Mouse (Mus musculus): ENCODE measurements around the gene Ptcd2.
"Not testable (repeated sequence)": the region's sequence is repeated elsewhere in the genome, so short reads cannot be mapped to it uniquely, and the experiment has no call there.

The Ptcd2 gene

DNA sequence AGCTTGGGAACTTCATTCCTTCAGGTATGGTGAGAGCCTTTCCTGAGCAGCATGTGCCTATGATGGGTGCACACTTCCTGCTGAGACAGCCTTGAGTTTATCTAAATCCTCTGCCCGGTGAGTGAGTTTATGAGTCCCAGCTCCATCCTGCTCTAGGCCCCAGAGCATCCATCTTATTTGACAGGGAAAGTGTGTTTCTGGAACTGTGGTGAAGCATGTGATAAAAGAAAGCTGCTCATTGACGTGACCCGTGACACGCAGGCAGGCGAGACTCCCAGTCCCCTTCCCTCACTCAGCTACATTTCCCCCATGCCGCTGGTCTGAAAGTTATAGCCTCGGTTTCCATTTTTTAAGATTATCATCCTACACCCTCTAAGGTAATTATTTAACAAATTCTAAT lies 11.4 kb upstream of the Ptcd2 start:
- no peak for DNase-seq (ENCODE audit: low spot score)

DNA sequence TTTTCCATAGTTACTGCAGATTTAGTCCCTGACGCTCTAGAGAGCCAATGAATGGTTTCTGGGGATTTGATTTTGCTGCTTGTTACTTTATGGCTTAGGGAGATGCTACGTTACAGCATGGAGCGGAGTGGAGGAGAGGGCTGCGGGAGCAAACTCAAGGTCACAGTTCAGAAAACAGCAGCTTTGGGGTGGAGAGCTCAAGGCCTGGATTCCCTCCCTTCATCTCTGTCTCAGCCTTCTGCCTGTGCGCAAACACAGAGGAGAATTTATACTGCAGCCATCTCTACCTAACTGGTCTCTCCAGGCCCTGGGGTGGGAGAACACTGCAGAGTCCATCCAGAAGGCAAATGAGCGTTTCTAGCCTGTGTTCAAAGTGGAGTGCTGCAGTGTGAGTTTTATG lies 10.6 kb upstream of the Ptcd2 start:
- no peak for DNase-seq (ENCODE audit: low spot score)

DNA sequence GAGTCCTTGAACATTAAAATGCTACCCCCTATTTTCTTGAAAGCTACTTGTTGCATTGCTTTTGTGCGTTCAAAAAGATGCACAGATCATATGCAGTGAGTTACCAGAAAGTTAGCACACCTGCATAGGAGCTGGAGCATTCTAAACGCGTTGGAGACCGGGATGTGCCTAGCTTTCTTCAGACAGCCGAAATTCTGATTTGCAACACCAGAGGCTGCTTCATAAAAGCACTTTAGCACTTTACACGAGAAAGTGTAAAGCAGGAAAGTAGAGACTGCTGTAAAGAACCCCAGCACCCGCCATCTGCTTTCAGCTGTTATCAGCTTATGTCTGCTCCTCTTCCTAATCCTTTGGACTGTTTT lies 9.0 kb upstream of the Ptcd2 start:
- no peak for DNase-seq (ENCODE audit: low spot score)

DNA sequence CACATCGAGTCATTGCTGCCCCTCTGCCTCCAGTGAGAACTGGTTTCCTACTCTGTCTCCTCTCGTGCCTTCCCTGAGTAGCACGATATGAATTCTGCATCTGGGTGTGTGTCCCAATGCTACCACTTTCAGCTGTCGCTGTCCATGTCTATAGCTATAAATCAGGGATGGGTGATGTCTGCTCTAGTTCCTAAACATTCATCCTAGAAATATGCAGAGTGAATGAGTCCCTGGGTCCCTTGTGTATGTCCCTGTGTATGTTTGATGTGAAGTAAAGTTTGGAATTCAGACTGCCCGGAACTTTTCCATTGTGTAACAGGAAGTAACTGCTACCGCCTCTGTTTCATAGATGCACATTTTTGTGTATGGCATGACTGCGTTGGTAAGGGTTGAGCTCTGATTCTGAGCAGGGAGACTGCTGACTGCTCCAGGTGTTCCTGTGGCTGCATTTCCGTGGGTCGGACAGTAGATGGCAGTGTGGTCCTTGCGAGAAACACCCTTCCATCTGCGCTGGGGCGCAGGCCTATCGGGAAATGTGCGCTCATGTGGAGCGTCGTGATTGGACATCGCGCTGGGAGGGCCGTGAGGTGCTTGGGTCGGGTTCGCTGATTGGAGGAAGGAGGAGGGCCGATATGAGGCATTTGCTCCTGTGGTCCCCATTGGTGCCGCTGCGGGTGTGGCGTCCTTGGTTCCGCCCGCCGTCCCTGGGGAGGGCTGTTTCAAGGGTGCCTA lies 8.4 kb upstream of the Ptcd2 start:
- DNase-seq (ENCODE audit: low spot score): peak; percentile 91

DNA sequence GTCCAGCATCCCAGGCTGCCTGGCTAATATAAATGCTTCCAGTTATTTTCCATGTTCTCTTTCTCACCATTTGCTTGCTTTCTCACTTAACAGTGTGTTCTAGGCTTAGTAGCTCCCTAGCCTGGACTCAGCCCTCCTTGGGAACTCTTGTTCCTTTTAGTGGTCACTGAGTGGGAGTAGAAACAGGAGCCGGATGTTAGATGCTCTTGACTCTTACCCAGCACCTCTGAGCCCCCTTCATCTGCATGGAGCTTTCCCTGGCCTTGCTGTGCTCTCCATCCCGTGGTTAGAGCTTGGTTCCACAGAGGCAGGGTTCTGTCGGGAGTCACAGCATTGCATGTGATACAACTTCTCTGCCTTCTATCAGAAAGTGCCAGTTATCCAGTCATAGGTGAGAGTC lies 7.1 kb upstream of the Ptcd2 start:
- no peak for DNase-seq (ENCODE audit: low spot score)

DNA sequence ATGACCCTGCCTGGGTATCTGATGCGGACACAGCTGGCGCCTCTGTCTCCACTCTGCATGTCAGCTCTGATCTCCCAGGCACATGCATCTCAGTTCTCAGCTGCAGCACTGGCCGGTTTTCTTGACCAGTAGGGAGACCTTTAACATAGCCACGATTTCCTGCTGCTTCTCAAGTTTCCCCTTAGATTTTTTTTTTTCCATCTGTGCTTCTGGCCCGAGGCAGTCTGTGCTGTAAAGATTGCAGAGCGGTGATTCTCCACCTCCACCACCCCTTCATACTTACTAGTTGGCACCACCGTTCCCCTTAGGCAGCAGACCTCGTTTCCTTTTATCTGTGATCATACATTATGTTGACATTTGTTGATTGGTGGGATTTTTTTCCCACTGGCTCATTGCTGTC lies 6.7 kb upstream of the Ptcd2 start:
- no peak for DNase-seq (ENCODE audit: low spot score)

DNA sequence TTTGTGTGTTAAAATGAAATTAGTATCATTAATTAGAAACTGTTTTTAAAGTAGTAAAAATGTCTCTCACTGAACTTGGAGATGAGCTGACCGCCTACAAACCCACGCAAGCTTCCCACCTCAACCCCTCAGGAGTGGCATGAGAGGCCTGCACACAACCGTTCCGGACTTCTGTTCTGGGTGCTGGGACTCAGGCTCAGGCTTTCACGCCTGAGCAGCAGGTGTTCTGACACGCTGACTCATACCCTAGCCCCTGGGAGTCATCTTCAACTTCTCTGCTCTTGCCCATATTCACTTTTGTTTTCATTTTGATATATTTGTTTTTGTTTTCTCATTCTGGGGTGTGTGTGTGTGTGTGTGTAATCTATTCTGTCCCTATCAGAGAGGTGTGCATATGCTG lies 5.5 kb upstream of the Ptcd2 start:
- DNase-seq (ENCODE audit: low spot score): no peak

DNA sequence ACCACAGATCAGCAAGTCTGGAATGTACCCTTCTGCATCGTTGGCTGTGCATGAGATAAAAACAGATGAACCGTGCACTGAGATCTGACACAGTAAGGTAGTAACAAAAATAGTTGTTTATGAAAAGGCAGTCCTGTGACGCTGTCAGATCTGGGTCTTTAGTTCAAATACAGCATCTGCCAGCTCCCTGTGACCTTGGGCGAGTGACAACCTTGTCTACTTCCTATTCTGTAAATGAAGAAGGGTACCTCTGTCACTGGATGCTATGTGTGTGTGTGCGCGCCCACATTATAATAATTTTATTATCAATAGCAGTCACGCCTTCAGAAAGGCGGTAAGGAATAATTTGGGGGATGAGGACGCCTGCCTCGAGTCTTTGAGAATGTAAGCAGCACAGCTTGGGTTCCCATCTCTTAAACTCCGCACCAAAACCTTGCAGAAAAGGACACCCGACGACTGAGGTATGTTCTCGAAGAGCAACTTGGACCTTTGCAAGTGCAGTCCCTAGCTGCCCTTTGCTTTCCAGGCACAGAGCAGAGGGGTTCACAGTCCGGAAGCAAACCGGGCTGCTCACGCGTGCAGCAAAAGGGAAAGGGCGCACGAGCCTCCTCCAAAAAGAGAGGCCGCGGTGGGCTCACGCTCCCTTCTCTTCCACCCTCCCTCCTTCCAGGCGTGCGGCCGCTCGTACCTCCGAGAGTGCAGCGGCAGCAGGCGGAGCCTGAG lies 468 bp downstream of the Ptcd2 start:
- no peak for DNase-seq (ENCODE audit: low spot score)

DNA sequence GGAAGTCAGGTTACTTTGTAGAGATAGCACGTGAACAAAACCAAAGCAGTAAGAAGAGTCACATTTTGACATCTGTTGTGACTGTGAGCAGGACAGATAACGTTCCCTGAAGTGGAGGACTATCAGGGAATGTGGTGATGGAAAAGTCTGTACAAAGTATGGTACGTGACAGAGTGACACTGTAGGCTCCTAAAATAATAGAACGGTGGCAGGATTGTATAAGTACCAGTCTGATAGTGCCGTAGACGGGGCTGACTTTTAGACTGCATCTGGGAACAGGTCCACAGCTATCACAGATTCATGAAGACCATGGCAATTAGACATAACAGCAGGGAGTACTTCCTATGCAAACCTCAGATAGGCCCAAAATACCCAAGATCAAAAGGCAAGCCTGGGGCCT lies 3.0 kb downstream of the Ptcd2 start:
- no peak for DNase-seq (ENCODE audit: low spot score)

DNA sequence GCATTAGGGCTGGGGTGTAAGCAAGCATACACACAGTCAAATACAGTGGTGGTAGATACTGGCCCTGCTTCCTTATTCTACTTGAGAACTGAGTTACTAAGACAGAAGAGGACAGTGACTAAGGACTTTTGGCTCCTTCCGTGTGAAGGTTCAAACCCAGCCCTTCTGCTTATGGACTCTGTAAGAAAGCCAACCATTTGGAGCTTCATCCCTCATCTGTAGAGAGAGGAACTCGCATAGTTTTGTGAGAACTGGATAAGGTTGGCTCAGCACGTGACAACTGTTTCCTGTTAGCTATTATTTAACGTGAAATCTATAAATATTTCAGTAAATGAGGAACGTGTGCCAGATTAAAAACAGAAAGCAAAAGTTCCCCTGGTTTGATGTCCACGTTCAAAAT lies 7.0 kb downstream of the Ptcd2 start:
- DNase-seq (ENCODE audit: low spot score): no peak

DNA sequence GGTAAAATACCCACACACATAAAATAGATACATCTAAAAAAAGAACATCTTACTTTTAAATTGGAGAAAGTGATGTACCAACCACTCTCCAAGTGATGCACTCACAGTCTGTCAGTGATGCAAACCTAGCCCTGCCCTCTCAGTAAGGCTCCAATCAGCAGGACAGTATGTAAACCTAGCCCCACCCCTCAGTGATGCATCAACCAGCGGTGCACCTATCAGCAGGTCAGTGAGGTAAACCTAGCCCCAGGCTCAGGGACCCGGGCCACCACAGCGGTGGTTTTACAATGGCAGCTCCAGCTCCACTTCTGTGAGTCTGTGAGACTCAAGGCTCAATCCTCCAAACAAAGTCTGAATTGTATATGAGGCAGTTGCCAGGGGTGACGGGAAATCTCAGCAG lies 13.2 kb downstream of the Ptcd2 start:
- DNase-seq (ENCODE audit: low spot score): no peak

DNA sequence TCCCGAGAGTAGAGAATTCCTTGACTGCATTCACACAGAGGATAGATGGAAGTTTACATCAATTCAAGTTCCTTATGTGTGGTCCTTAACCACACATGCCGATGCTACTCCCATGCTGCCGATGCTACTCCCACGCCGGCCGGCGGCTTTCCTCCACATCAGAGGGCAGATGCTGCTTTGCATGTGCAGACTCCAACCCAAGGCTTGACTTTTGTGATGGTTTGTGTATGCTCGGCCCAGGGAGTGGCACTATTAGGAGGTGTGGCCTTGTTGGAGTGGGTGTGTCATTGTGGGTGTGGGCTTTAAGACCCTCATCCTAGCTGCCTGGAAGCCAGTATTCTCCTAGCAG lies 20.2 kb downstream of the Ptcd2 start:
- not testable (repeated sequence) for DNase-seq (ENCODE audit: low spot score)

DNA sequence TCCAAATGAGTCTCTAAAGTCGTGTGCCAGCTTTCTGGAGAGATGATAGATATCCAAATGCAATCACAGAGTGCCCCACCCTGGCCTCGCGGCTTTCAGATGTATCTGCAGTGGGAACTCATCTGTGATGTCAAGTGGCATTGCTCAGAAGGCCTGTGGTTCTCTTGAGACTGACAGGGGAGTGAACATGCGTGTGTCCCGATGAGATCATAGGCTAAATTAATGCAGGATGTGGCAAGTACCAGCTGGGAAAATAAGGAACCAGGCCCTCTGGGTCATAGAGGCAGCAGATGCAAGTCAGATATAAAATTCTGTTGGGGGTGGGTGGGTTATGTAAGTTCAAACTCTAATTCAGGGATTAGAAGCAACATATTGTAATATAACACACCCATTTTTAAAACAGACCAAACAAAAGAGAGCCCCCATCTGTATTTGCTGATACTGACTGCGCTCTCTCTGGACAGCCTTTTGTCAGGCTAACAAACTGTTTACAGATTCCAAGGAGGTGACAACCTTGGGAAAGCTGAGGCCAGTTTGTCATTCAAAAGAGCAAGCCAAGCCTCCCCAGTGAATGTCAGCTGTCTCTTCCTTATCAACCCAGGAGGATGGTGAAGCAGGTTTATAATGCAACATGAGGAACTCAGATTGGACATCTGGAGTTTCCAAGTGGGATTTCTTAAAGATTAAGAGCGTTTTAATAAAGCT lies 20.7 kb downstream of the Ptcd2 start:
- DNase-seq (ENCODE audit: low spot score): no peak

DNA sequence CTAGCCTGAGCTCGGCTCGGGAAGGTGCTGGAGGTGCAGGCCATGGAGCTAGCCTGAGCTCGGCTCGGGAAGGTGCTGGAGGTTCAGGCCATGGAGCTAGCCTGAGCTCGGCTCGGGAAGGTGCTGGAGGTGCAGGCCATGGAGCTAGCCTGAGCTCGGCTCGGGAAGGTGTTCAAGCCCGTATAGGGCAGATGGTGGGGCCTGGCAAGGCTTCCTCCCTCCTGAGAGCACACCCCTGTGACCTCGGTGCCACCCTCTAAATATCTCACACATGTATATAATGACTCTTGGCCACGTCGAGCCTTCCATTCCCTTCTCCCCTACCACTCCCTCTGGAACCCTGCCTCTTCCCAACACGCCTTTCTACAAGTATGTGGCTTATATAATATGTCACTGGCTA lies 21.6 kb downstream of the Ptcd2 start:
- DNase-seq (ENCODE audit: low spot score): not testable (repeated sequence)

DNA sequence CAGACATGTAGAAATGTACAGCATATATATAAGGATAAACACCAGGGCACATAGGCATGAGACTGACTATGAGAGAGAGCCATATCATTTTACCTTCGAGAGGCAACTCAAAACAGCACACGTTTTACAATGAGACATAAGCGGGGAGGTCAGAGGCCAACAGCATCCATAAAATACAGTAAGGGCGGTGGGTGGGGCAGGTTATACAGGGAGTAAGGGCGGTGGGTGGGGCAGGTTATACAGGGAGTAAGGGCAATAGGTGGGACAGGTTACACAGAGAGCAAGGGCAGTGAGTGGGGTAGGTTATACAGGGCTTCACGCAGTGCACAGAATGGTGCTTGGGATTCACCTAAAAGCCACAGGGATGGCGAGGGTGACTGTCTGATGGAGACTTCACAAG lies 24.1 kb downstream of the Ptcd2 start:
- DNase-seq (ENCODE audit: low spot score): no peak

DNA sequence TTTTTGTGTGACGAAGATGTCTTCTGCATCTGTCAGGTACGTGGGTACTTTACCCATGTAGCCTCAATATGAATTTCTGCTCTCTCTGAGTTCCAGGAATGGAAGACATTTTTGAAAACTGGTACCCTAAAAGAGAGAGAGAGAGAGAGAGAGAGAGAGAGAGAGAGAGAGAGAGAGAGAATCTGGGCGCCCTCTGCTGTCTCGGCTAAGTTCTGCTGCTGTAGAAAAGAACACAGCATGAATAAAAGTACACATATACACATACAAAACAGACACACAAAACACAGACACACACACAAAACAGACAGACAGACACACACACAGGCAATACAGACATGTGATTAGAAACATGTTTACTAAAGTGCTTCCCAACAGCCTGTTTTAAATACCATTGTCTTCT lies 27.4 kb downstream of the Ptcd2 start:
- DNase-seq (ENCODE audit: low spot score): peak; percentile 30

DNA sequence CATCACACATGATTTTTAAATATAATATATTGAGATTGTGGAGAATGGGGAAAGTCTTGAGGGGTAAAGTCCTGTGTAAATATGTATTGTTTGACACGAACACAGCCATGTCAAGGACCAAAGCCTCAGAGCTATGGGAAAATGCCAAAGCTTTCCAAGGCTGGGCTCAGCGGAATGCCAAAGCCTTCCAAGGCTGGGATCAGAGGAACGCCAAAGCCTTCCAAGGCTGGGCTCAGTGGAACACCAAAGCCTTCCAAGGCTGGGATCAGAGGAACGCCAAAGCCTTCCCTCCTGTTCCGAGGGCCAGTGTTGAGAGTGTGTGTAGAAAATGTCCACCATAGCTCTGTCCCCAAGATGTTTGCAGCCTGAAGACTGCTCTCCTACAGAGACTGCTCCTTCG lies 28.1 kb downstream of the Ptcd2 start:
- no peak for DNase-seq (ENCODE audit: low spot score)

DNA sequence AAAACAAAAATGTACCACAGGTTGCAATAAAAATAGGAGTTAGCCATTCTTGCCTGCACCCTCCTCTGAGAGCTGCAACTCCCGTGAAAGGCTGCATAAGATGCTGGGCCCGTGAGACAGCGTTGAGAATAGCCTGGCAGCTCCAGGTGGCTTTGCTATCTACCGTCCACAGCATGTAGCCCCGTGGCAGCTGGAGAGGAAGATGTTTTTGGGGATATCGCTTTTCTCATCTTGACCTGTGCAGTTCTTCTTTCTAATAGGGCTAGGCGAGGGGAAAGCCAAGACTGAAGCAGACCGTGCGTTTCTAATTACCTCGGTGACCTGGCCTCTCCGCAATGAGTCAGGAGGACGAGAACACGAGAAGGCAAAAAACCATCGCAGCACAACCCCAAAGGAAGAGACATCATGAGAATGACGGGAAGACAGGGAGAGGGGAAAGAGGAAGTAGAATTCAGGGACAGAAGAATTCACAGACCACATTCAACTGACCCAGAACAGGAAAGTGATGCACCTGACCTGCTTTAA lies 29.8 kb downstream of the Ptcd2 start:
- no peak for DNase-seq (ENCODE audit: low spot score)

DNA sequence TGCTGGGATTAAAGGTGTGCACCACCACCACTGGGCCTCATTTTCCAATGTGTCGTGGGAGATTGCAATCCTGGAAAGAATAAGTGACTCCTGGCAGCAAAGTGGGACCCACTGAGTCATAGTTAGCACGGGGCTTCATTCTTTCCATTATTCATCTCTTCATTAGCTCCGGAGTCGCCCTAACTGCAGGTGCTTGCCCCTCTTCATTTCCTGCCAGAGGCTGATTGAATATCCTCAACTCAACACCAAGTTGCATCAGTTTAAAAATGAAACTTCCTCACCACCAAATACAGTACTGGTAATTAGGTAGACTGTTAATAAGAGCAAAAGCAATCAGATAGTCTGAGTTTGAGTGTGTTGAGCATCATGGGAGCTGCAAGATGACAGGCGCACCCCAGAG lies 30.4 kb downstream of the Ptcd2 start:
- no peak for DNase-seq (ENCODE audit: low spot score)

DNA sequence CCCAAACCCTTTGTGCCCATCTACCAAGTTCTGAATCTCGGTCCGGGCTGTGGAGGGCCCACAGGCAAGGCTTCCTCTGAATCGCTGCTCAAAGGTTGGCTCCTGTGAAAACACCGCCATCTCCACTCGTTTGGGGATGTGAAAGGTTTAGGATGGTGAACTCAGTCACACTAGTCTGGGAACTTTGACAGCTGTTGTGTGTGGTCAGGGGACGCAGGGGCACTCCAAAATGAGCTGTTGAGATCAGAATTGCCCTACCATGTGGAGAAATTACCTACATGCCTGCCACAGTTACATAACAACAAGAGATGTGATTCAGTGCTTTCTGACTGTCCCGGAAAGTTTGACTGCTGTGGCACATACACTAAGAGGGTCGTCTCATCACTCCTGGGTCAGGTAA lies 36.1 kb downstream of the Ptcd2 start:
- no peak for DNase-seq (ENCODE audit: low spot score)

DNA sequence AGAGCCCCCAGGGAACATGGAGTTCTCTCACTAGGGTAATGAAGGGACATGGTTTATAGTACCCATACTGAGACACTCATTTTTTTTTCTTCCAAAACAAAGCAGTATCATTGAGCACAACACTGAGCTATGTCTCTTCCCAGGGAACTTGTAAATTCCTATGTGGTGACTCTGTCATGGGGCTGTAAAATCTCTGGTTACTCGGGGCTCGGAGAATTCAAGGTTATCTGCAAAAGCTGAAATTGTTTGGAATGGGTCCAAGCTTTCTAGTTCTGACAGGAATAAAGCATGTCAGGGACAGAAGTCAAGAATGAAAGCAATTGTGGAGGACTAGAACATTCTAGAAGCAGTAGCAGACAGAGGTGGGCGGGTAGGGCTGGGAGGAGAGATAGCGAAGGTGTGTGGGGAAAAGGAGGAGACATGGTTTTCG lies 36.6 kb downstream of the Ptcd2 start:
- DNase-seq (ENCODE audit: low spot score): no peak

DNA sequence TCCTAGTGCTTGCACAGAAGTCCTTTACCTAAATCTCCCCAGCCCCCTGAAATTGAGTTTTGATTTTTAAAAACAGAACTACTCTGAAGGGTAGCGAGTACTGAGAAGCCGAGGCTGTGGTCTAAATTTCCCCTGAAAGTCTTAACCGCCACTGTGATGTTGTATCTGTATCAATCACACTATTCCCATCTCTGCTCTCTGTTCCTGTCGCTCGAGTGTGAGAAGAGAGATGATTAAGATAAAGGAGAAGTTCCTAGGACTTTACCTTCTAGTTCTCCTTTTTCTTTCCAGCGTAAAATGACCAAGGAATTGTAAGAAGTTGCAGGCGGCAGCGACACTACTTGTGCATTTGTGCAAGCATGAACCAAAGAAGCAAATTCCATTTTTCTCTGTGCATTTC lies 38.3 kb downstream of the Ptcd2 start:
- no peak for DNase-seq (ENCODE audit: low spot score)

DNA sequence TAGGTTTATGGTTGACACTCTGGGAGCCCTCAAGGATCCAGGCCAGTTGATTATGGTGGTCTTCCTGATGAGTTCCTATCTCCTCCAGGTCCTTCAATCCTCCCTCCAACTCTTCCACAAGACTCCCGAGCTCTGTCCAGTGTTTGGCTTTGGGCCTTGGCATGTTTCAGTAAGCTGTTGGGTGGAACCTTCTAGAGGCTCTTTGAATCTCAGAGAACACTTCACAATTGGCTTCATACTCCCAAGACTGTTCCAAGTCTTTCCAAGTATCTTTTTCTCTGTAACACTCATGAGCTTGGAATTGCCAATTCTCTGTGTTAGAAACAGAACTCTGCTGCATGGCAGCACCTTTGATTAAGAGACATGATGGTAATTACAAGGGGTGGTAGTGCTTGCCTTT lies 39.3 kb downstream of the Ptcd2 start:
- no peak for DNase-seq (ENCODE audit: low spot score)

Measured in layer of hippocampus, adult 9-10 months (tissue).